Mouse (Mus musculus): ENCODE results near the gene Epha1. TPM values are rescaled to one million over a fixed set of nuclear protein-coding genes. Genes with fewer than 3 reads are reported as not detected.

The Epha1 gene
- polyA plus RNA-seq, 1 experiment from 2014 or later, result 7.2 TPM

DNA sequence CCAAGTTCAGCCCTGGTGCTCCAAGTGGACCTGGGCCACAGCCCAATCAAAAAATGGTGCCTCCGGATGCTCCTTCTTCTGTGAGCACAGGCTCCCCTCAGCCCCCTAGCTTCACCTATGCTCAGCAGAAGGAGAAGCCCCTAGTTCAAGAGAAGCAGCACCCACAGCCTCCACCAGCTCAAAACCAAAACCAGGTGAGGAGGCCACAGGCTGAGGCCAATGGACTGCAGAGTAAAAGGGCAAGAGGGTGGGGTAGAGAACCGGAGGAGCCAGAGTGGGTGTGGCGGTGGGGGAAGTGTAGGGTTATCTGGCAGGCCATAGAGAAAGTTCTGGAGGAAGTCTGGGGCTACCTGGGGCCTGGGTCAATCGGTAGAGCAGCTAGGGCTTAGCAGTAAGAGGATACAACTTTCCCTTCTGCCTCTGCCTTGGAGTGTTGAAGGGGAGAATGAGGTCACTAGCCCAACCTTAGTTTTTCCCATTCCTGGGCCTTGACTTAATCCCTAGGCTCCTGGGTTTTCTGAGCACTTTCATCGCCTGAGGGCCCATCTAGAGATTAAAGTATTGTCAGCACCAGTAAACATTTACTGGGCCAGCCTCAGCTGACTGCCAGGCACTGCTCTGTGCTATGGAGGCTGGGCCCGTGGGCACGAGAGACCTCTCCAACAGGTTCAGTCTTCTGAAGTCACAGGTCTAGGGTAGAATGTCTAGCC lies 21.1 kb downstream of the Epha1 start:
- peak overlapping the region; percentile 73 for H3K4me3 ChIP-seq
- no peak overlapping the region for H3K27ac ChIP-seq
- peaks cover 36% of the 10 kb centered on the region for H3K4me1 ChIP-seq
- ATAC-seq (ENCODE audit: insufficient number of reproducible peaks, insufficient read depth, low FRiP score, low TSS enrichment), result no peak
- peak overlapping the region; percentile 84 for H3K4me2 ChIP-seq (replicated peaks)
- peaks cover 41% of the 10 kb centered on the region for H3K36me3 ChIP-seq
- no peaks in the 10 kb centered on the region for H3K27me3 ChIP-seq
- WGBS, result 79% methylated on average over 7 of the region's 7 CpGs
- H3K9me3 ChIP-seq, result no peaks in the 10 kb centered on the region
- no peak overlapping the region for H3K9ac ChIP-seq

DNA sequence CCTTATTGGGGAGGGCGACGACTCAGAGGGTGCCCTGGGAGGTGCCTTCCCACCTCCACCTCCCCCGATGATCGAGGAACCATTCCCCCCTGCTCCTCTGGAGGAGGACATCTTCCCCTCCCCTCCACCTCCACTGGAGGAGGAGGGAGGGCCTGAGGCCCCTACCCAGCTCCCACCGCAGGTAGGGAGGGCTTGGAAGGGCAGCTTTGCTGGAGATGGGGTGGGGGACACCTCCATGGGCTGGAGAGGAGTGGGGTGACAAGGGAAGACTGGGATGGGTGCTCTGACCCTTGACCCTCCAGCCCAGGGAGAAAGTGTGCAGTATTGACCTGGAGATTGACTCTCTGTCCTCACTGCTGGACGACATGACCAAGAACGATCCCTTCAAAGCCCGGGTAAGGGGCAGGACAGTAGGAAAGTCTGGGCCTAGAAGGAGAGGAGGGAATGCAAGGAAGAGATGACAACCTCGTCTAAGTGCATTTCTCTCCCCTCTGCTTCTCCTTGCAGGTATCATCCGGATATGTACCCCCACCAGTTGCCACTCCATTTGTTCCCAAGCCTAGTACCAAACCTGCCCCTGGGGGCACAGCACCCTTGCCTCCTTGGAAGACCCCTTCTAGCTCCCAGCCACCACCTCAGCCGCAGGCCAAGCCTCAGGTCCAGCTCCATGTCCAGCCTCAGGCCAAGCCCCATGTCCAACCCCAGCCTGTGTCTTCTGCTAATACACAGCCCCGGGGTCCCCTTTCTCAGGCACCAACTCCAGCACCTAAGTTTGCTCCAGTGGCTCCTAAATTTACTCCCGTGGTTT lies 21.9 kb downstream of the Epha1 start:
- Histone ChIP-seq H3K9me3 (no peaks in the 10 kb centered on the region), H3K9ac (peak overlapping the region; percentile 86), H3K4me2 (replicated peaks) (peak overlapping the region; percentile 84), H3K4me1 (peaks cover 36% of the 10 kb centered on the region), H3K27ac (peak overlapping the region; percentile 97; the same call in 1 of the 2 replicates), H3K4me3 (peak overlapping the region; percentile 73), H3K27me3 (no peaks in the 10 kb centered on the region), H3K36me3 (peaks cover 34% of the 10 kb centered on the region)
- no peak for ATAC-seq (ENCODE audit: insufficient number of reproducible peaks, insufficient read depth, low FRiP score, low TSS enrichment)
- 44% methylated on average over 13 of the region's 13 CpGs for WGBS

DNA sequence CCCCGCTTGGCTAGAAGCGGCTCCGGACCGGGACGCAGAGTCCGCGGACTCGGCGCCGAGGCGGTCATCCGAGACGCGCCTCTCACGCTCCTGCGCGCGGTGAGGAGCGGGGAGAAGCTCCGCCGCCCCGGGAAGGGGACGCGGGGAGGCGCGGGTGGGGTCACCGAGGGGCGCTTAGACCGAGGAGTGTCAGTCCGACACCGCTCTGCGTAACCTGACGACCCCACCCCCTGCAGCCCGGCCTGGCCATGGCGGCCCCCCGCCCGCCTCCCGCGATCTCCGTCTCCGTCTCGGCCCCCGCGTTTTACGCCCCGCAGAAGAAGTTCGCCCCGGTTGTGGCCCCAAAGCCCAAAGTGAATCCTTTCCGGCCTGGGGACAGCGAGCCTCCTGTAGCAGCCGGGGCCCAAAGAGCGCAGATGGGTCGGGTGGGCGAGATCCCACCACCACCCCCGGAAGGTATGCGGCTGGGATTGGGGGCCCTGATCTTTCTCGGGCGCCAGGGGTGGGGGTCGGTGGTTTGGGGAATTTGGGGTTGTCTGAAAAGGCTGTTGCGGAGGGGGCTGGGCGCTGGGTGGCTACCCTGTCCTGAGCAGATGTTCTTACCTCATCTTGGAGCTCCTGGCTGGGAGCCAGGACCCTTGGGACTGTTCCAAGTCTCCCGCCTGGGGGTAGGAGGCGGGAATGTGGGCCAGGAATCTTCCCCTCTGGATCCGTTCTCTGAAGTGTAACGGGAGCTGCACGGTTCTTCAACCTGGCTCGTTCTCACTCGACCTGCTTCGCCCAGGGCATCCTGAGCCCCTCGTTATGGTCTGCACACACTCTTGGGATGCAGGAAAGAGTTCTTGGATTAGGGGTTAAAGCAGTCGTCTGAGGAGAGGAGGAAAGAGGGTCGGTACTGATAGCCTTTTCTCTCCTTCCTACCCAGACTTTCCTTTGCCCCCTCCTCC lies 22.8 kb downstream of the Epha1 start:
- H3K4me1 ChIP-seq, result peaks cover 36% of the 10 kb centered on the region
- ATAC-seq (ENCODE audit: insufficient number of reproducible peaks, insufficient read depth, low FRiP score, low TSS enrichment), result peak; percentile 58
- peak overlapping the region; percentile 84 for H3K4me2 ChIP-seq (replicated peaks)
- H3K9me3 ChIP-seq, result no peaks in the 10 kb centered on the region
- peak overlapping the region; percentile 97 for H3K27ac ChIP-seq
- H3K4me3 ChIP-seq, result peak overlapping the region; percentile 73
- H3K27me3 ChIP-seq, result no peaks in the 10 kb centered on the region
- H3K36me3 ChIP-seq, result peaks cover 25% of the 10 kb centered on the region
- H3K9ac ChIP-seq, result peak overlapping the region; percentile 86
- WGBS, result under 1% methylated on average over 50 of the region's 72 CpGs

DNA sequence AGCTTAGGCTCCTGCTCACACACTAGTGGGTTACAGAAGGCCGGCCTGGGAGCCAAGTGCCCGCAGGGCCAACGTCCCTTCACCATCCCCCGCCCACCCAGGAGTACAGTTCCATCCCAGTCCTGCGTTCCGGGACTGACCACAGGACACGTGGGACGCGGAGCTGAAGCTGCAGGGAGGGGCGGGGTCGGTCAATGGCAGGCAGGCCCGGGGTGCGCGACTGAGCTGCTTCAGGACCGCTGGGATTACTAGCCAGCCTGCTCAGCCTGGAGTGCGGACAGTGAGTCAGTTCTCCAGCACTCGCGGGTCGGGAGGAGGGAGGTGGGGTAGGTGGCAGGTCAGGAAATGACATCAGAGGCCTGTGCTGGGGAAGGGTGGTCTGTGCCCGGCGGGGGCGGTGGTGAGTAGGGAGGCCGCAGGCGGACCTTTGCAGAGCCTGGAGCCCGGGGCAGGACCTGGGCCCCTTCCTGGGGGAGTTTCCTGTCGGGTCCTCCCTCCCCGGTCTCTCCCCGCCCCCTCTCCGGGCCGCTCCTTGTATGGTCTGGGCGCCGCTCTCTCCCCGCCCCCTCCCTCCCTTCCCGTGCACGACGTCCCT lies 23.5 kb downstream of the Epha1 start, which contains the start of gene Zyx:
Zyx (plus strand) TSS at position 205 of the 595 bp plus-strand sequence.
- H3K9ac ChIP-seq, result peak within 1 kb of the TSS; percentile 86
- no peaks in the 10 kb centered on the region for H3K27me3 ChIP-seq
- H3K4me1 ChIP-seq, result peaks cover 36% of the 10 kb centered on the region
- peak within 1 kb of the TSS; percentile 84 for H3K4me2 ChIP-seq (replicated peaks)
- peak within 1 kb of the TSS; percentile 97 for H3K27ac ChIP-seq
- peaks cover 18% of the 10 kb centered on the region; the same call in 1 of the 2 replicates for H3K36me3 ChIP-seq
- H3K4me3 ChIP-seq, result peak within 1 kb of the TSS; percentile 73
- peak; percentile 92 for ATAC-seq (ENCODE audit: insufficient number of reproducible peaks, insufficient read depth, low FRiP score, low TSS enrichment)
- 1% methylated on average over 28 of the region's 36 CpGs for WGBS
- no peaks in the 10 kb centered on the region for H3K9me3 ChIP-seq

DNA sequence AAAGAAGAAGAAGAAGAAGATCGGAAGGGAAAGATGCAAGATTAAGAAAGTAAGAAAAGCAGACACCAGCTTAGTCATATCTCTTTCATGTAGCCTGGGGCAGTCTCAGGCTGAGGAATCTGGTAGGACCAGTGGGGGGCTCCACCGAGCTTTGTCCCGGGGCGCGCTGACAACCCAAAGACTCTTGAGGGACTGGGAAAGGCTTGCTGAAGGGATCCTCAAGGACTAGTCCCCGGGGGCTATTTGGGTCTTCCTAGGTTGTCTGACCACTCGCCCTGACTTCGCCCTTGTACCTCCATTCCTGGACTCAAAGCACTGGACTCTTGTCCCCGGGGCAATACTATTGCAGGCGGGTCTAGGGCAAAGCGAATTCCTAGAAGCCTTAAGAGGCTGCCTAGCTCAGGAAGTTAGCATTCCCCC lies 24.1 kb downstream of the Epha1 start:
- no peak; the same call in 1 of the 2 replicates for ATAC-seq (ENCODE audit: insufficient number of reproducible peaks, insufficient read depth, low FRiP score, low TSS enrichment)
- H3K4me3 ChIP-seq, result peak overlapping the region; percentile 73
- under 1% methylated on average over 11 of the region's 11 CpGs for WGBS
- H3K9ac ChIP-seq, result peak overlapping the region; percentile 86
- H3K4me1 ChIP-seq, result peaks cover 31% of the 10 kb centered on the region
- H3K27me3 ChIP-seq, result no peaks in the 10 kb centered on the region
- H3K36me3 ChIP-seq, result peaks cover 18% of the 10 kb centered on the region; the same call in 1 of the 2 replicates
- peak overlapping the region; percentile 84 for H3K4me2 ChIP-seq (replicated peaks)
- H3K27ac ChIP-seq, result peak overlapping the region; percentile 97
- no peaks in the 10 kb centered on the region for H3K9me3 ChIP-seq

DNA sequence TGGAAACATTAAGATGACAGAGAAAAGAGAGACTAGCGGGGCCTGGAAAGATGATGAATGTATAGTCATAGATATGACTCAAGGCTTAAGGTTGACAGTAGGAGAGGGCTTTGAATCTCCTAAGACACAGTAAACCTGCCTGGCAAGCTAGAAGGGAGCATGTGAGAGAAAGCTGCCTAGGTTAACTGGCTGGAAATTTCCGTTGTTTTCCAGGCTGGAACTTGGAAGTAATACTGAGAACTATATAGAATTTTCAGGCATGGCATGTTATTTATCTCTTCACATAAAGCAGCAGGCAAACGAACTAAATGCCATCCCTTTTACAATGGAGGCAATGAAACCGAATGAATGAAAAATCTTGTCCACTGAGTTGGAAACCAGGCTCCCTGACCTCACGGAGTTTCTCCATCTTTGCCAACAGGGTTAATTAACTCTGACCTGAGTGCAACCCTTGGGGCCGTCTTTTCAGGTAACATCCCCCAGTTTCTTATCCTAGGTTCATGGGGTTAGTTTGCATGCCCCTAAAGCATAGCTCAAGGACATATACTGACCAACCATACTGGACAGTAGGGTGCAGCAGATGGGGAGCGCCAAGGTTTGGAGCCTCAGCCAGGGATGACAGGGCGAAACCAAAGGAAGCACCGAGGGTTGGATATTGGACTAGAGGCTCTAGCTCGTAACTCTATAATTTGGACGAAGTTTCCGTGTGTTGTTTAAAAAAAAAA lies 24.6 kb downstream of the Epha1 start:
- Histone ChIP-seq H3K27ac (no peak overlapping the region), H3K4me3 (peak overlapping the region; percentile 73; the same call in 1 of the 2 replicates)
- 39% methylated on average over 12 of the region's 12 CpGs for WGBS

DNA sequence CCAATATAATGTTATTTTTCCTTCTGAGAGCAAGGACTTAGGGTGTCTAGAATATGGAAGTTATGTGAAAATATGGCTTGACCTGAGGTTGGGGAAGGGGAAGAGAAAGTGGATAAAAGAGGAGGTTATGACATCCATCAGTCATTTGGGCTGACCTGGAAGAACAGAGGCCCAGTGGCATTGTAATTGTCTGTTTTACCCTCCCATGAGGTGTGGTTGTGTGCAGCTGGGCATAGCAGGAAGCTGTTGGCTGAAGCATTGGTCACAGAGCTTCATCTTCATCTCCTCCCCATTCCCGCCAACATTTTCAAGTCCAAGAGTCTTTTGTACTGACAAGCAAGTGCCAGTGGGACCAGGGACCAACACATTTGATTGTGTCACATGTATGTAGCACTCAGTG lies 28.8 kb downstream of the Epha1 start:
- Histone ChIP-seq H3K36me3 (no peaks in the 10 kb centered on the region), H3K27ac (no peak overlapping the region), H3K9ac (no peak overlapping the region), H3K4me1 (no peaks in the 10 kb centered on the region; the same call in 1 of the 2 replicates), H3K4me2 (replicated peaks) (no peak overlapping the region), H3K4me3 (no peak overlapping the region), H3K27me3 (no peaks in the 10 kb centered on the region), H3K9me3 (no peaks in the 10 kb centered on the region)
- 84% methylated on average over 1 of the region's 1 CpGs for WGBS
- no peak for ATAC-seq (ENCODE audit: insufficient number of reproducible peaks, insufficient read depth, low FRiP score, low TSS enrichment)

More for the DNA sequence above, 24.6 kb downstream of the Epha1 start:
- H3K9me3 ChIP-seq, result no peaks in the 10 kb centered on the region
- peaks cover 18% of the 10 kb centered on the region; the same call in 1 of the 2 replicates for H3K36me3 ChIP-seq
- H3K27me3 ChIP-seq, result no peaks in the 10 kb centered on the region
- no peak overlapping the region for H3K9ac ChIP-seq
- peaks cover 26% of the 10 kb centered on the region for H3K4me1 ChIP-seq
- H3K4me2 ChIP-seq (replicated peaks), result peak overlapping the region; percentile 84; the same call in 1 of the 2 replicates
- no peak for ATAC-seq (ENCODE audit: insufficient number of reproducible peaks, insufficient read depth, low FRiP score, low TSS enrichment)

DNA sequence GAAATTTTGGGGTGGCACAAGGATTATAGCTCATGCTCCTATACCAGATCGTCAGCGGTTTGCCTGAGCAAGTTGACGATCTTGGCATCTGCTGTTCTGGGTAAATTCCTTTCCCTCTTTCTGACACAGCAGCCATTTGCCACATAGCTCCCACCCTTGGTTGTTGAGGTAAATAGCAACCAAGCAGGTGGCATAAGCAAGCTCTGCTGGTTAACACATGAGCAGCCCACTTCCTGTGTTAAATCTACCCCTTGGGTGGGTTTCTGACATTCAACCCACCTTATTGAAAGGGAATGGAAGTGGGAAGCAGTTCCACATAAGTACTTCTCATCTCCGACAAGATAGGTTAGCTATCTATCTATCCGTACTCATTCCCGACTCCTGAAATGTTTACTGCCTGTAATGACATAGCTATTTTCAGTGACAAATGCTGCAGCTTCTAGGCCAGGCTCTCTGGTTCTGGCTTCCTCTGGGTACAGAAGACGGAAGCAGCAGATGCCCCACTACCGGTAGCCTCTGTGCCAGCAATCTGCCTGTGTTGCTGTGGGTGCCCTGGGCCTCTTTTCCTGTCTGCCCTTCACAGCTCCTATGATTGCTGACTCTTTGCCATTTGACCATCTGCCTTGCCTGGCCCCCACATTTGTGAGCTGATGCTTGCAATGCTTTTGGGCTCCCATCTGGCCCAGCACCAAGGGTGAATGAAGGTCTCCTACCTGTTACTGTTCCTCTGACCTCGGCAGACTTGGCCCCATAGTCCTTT lies 29.5 kb downstream of the Epha1 start:
- H3K4me2 ChIP-seq (replicated peaks), result no peak overlapping the region
- 84% methylated on average over 9 of the region's 9 CpGs for WGBS

DNA sequence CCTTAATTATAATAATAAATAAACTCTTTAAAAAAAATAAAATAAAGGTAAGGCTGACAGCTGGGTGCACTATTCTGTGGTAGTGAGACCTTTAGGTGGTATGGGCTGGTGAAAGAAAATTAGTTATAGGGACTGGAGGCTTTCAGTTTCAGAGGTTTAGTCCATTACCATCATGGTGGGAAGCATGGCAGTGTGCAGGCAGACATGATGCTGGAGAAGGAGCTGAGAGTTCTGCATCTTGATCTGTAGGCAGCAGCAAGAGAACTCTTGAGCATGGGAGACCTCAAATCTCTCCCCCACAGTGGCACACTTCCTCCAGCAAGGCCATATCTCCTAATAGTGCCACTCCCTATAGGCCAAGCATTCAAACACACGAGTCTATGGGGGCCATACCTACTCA lies 30.9 kb downstream of the Epha1 start:
- H3K9me3 ChIP-seq, result no peaks in the 10 kb centered on the region
- WGBS, result 79% methylated on average over 1 of the region's 1 CpGs
- ATAC-seq (ENCODE audit: insufficient number of reproducible peaks, insufficient read depth, low FRiP score, low TSS enrichment), result no peak

More for the DNA sequence above, 29.5 kb downstream of the Epha1 start:
- Histone ChIP-seq H3K9ac (no peak overlapping the region), H3K27ac (no peak overlapping the region), H3K27me3 (no peaks in the 10 kb centered on the region), H3K36me3 (no peaks in the 10 kb centered on the region), H3K9me3 (no peaks in the 10 kb centered on the region), H3K4me1 (no peaks in the 10 kb centered on the region; the same call in 1 of the 2 replicates), H3K4me3 (no peak overlapping the region)
- no peak for ATAC-seq (ENCODE audit: insufficient number of reproducible peaks, insufficient read depth, low FRiP score, low TSS enrichment)

DNA sequence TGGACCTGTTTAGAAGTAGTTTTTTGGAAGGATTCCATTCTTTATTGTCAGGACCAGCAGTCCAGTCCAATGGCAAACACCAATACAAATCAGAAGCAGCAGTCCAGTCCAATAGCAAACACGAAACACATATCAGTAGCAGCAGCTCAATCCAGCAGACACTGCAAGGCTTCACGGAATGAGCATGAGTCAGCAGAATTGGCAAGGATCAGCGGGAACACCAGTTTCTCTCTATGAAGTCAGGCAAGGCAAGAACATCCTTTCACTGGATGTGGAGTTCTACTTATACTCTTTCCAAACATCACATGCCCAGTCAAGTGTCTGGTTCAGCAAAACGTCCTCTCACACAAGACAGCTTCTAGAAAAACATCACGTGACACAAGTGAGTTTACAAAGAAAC lies 33.1 kb downstream of the Epha1 start:
- Histone ChIP-seq H3K27ac (no peak overlapping the region), H3K4me3 (no peak overlapping the region), H3K4me1 (no peaks in the 10 kb centered on the region), H3K9ac (no peak overlapping the region), H3K9me3 (no peaks in the 10 kb centered on the region), H3K27me3 (no peaks in the 10 kb centered on the region), H3K4me2 (replicated peaks) (no peak overlapping the region), H3K36me3 (no peaks in the 10 kb centered on the region)
- 73% methylated on average over 5 of the region's 5 CpGs for WGBS
- no peak for ATAC-seq (ENCODE audit: insufficient number of reproducible peaks, insufficient read depth, low FRiP score, low TSS enrichment)

More for the DNA sequence above, 30.9 kb downstream of the Epha1 start:
- Histone ChIP-seq H3K9ac (no peak overlapping the region), H3K27me3 (no peaks in the 10 kb centered on the region), H3K36me3 (no peaks in the 10 kb centered on the region), H3K27ac (no peak overlapping the region), H3K4me2 (replicated peaks) (no peak overlapping the region), H3K4me1 (no peaks in the 10 kb centered on the region), H3K4me3 (no peak overlapping the region)

Measured in embryonic facial prominence, embryonic 12.5 days (tissue).